Mouse (Mus musculus) testis, postnatal 10 days (tissue): ENCODE measurements around the gene Gm10964.
"Not testable (repeated sequence)": the region's sequence is repeated elsewhere in the genome, so short reads cannot be mapped to it uniquely, and the experiment has no call there.

ENCODE experiments used
- DNase-seq: peaks from one replicate; pipeline ENCODE4 v3.0.0; 2021; ENCODE audit warnings: low spot score

The Gm10964 gene

DNA sequence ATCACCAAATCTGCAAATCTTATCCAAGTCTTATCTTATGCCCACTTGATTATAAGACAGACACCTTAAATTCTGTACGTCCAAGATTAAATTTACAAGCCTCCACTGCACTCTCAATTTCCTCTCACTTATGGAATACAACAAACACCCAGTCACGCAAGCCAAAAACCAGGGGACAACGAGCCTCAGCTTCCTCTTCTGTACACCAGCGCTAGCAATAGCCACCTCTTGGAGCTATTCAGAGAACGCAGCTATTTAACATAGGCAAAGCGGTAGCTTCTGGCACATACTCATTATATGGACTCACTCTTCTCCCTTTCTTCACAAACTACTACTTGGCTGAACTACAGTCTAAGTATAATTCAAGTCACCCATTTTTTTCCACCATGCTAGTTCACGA, 40.0 kb downstream of the Gm10964 start:
- DNase-seq = no peak

DNA sequence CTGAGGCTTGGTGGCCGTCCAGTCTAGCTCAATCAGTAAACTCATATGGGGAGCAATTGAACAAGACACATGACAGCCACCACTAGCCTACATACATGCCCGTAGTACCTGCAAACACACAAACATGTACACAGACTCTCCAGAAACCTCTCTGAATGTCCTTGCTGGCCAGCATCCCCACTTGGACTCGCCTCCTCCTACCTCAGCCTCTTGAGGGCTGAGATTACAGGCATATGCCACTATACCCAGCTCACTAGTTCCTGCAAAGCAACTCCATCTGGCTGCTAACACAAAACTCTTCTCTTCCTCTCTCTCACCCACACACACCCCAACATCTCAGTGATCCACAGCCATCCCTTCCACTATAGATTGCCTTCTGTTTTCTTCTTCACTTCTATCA, 41.1 kb downstream of the Gm10964 start:
- DNase-seq = no peak

DNA sequence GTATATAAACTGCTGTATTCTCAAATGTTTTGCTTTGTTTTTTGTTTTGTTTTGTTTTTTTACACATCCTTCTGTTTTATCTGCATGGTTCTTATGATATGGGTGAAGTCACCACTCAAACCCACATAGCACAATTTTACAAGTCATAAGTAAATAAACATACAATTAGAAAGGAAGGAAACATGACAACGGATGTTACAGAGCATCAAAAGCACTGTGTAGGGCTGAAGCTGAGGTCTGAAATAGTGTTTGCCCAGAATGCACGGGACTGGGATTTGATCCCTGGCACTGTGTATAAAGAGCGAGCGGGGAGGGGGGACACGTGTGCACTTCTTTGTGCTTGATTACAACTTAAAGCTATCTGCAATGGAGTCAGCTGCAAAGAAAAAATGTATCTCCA, 41.6 kb downstream of the Gm10964 start:
- no peak for DNase-seq

DNA sequence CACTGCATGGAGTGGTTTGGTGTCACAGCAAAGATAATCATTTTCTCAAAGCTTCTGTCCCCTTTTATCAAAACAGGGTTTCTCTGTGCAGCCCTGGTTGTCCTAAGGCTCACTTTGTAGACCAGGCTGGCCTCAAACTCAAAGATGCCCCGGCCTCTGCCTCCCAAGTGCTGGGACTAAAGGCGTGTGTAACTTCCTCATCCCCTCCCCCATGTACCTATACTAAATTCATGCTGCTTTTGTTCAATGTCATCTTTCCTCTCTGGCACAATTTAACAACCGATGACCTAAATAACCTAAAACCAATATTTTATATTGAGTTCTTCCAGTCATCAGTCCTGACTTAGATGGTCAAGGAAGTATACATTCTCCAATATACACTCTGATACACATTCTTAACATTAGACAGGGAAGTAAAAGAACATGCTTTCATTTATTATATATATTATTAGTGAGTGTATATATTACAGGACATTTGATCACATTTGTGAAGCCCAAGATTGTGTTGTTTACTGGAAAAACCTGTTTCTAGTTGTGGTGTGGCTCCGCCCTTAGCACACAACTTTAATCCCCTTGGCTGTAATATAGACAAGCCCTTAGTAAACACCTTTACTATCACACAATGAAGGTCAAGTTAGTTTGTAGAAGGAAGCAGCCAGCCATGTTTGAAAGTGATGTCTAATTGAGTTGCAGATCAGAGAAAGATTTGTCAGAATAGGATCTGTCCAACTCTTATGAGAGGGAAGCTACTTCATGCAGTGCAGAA, 43.9 kb downstream of the Gm10964 start:
- DNase-seq = no peak

DNA sequence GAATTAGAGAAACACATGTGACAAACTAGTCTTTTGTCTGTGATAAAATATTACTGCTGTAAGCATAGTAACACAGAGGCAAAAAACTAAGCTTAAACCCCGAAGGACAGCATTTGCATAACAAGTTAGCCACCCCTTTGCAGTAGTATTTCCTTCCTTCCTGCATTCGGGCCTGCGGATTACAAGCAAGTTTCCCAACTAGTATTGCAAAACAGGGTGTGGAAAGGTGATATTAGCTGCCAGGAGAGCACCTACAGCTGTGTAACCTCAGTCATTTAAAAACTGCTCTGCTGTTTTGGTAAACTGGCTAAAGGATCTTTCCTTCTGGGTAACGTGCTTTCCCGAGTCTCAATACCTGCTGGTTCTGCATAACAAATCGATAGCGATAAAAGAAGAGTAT, 48.1 kb downstream of the Gm10964 start:
- DNase-seq = no peak

DNA sequence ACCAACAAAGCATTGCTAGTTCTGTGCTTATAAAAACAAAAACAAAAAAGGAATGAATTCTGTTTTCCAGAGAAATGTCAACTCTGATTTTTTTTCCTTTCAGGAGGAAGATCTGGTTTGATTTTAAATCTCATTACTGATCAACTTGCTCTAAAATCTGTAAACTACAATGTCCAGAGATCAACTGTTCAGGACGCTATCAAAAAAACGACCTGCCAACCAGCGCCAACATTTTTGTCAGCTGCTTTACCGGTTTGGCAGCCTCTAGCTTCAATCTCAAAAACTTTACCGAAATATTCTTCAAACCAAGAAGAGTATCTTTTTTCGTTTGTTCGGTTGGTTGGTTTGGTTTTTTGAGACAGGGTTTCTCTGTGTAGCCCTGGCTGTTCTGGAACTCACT, 49.9 kb downstream of the Gm10964 start:
- DNase-seq = no peak

DNA sequence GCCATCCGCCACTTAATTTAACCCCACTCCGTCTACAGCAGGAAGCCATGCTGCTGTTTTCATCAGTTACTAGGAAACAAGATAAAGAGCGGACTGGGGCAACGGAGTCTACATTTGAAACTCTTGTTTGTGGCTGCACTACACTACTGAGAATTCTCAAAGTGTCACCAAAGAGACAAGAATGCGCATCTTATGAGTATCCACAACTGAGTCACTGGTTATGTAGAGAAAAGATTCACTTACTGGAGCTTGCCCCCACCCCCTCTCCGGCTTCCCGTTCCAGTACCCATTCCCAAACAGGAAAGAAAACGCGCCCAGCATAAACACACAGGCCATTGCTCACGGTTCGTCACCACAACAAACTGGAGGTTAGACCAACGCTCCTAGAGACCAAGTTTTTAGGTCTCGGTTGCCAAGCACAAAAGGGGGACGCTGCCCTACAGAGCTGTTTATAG, 50.8 kb downstream of the Gm10964 start:
- DNase-seq = no peak

DNA sequence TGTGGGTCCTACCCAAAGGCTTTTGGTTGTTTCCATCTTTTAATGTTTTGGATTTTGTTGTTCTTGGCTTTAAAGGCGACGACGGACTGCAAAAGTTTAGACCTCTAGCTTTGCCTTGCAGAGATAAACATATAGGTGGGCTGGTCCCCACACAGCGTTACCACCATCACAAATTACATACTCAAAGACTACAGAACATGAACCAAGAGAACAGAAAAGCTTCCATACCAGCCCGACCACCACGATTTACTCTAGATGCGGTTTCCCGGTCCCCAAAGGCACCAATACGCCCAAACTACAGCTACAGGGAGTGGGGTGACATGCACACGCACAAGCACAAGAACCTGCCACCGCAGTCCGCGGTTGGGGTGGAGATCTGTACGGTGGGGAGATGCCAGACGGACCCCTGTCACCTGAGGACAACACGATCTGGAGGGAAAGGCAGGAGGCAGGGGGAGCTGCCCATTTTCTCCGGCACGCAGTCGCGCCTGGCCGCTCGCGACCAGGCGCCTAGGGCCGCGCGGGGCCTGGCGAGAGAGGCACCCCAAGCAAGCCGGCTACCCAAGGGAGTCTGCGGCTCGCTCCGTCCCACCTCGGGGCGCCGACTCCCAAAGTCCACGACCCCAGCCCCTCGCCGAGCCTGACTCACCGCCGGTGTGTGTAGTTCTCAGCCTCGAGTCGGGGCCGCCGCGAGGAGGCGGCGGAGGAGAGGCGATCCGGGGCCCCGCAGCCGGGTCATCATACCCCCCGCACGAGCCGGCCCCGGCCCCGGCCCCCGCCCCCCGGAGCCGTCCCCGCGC, 51.4 kb downstream of the Gm10964 start:
- DNase-seq = peak; percentile 68

DNA sequence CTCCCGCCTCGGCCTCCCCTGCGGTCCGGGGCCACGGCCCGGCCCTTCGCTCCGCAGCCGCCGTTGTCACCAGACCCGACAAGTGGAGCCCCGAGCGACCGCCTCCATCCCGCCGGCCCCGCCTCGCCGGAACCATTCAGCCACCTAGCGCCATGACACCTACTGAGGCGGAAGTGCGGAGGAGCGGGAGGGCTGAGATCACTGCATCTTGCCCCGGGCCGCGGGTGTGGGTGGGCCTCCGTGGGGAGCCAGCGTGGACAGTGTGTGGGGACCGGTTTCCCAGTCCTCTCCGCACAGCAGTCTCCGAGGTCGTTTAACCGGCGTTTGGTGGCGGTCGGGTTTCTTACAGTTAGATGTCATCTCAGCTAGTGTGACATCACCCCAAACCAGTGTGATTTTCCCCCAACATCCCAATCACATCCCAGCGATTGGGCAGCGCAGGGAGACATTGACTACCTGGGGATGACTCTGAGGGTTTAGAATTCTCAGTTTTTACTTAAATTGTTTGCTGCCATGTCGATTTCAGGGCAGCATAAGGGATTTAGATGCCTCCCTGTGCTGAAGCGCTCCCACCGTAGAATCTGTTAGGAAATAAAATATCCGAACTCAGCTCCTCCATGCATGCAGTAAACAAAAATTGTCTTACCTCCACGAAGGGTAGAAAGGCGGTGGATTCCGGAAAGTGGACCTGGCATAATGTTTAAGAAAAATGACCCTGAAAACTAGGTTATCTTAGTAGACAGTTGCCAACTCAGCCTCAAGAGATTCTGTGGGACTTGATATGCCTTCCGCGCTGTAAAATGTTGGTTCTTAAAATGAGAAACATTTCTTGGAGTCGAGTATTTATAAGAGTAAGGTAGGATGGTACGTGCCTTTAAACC, 52.3 kb downstream of the Gm10964 start, which contains the start of gene Hipk1:
Gene Hipk1, minus strand, starts transcription at position 334 of the 881 bp plus-strand sequence.
- peak; percentile 93 for DNase-seq

DNA sequence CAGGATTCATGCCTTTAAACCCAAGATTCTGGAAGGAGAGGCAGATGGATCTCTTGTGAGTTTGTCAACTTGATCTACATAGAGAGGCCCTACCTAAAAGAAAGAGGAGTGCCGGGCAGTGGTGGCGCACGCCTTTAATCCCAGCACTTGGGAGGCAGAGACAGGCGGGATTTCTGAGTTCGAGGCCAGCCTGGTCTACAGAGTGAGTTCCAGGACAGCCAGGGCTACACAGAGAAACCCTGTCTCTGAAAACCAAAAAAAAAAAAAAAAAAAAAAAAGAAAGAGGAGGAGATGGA, 52.9 kb downstream of the Gm10964 start:
- DNase-seq = not testable (repeated sequence)

DNA sequence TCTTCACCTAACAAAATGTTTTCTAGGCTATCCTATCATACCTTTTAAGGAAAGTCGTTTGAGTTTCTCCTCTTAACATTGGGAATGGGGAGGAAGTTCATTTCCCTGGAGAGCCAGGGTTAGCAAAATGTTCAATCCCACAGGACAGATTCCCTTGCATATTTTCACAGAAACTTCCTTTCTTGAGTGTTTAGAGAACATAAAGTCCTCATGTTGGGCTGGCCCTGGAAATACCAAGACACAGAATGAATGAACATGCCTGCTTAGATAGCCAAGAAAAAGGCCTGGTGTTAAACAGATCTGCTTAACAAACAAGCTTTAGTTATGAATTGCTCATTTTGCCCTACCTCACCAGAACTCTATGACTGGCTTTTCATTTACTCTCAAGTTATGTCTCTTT, 53.4 kb downstream of the Gm10964 start:
- DNase-seq = no peak
